Mouse (Mus musculus): Measurements from ENCODE around the gene Samhd1.

The Samhd1 gene

DNA sequence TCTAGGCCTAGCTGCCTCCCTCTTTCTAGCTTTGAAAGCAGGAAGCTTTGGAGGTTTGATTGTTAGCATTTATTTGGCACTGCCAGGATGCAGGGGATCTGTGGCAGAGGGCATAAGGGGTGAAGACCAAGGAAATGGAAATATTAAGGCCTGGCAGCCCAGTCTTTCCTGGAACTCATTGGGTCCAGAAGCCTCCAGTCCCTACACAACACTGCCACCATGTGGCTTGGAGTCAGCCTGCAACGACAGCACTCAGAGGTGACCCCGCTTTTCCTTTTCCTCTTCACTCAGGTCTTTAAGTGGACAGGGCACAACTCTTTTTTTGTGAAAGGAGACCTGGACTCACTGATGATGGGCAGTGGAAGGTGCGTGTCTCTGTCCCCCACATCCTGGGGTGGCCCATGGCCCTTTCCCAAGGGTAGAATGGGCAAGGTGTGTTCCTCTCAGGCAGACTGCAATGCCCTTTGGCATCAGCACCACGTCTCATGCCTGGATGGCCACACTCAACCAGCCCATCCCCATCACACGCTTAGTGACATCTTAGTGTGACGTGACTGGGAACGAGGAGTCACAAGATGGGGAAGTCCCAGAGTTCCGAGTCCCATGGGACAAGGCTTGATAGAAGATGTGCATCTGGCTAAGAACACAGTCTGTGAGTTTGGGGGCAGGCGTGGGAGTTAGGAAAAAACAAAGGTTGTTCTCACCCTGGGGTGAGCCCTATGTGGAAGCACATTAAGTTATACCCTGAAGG, 39.9 kb downstream of the Samhd1 start:
- peak; percentile 72 for DNase-seq

DNA sequence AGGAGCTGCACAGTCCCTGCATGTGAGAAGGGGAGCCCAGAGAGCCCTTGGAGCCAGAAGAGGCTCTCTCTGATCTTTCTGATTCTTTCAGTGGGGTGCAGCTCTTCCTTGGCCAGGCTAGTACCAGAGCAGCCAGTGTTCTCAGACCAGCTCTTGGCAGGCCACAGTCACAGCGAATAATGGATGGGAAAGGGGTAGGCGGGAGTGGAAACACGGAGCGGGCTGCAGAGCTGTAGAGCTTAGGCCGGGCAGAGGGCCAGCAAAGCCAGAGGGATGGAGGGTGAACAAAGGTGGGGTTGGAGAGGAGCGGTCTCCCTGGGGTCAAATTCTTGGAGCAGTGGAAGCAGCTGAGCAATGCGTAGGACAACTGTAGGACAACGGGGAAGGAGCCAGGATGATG, 43.0 kb downstream of the Samhd1 start:
- no peak for DNase-seq

DNA sequence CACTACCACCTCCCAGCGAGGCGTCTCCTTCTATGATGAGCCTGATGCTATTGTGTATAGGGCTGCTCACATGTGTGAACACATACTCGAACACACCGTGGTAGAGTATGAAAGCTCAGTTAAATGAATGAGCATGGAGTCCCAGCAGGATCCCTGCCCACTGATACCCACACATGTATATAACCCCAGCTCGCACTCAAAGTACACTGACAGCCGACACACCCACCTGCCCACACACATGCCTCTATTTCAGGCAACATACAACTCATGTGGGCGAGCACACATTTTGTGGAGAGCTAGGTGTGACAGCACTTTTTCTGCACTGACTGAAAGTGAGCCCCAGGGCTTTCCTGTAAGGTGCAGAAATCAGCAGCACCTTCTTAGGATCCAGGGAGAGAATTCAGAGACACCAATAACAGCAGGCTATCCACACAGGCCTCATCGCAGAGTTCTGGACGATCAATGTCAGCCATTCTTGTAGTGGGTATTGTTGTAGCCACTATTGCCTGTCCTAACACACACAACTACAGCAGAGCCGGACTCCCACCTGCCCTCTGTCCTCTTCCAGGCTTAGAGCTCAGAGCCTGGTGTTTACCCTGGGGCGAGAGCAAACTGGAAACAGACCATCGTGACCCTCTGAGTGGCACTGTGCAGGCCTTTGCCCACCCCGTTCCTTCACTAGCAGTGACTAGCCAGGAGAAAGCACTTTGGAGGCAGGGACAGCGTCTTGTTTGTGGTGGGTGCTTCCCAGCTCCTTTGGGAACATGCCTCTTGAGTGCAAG, 47.3 kb downstream of the Samhd1 start:
- no peak for DNase-seq

DNA sequence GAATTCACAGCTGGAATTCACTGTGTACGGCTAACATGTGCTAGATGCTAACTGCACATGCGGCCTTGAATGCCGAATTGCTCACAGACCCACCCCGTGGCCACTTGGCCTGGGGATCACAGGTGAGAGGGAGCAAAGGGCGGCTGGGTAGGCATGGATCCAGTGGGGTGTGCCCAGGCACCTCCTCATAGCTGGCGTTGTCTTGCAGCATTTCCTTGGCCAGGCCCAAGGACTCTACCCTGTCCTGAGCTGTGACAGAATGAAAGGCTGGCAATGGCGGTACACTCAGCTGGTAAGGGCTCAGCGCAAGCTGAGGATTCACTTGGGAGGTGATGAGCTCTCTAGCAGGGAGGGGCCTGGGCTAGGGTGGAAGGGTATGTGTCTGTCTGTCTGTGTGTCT, 48.3 kb downstream of the Samhd1 start, which contains the start of gene Tldc2:
TSS of gene Tldc2 (plus strand) at position 260 of the 400 bp plus-strand sequence.
- no peak for DNase-seq

DNA sequence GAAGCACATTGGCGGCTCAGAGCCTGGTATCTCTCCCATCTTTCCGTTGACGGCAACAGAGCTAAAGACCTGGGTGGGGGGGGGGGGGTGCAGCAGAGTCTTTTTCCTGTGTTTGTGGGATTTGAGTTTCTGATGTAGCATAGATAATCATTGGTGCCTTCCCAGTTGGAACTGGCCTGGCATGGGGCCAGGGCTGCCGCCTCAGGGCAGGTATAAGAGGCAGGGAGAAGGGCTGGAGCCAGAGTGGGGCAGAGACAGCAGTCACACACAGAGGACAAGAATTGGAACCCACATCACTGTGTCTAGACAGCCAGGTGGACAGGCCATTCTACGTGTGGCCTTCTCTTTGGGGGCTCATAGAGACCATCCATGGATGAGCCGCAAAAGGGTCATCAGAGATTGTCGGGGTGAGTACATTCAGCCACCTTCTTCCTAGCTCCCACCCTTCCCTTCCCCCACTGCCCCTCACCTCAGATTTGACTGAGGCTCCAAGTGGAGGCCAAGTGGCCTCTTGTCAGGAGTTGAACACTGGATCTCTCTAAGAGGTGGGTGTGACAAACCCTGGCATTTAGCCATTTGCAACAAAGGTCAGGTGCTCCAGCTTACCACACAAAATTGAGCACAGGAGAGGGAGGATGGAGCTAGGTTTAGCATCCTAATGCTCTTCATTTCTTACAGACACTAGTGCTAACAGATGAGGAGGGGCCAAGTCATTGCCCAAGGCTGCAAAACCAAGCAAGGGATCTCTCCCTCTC, 50.1 kb downstream of the Samhd1 start:
- no peak for DNase-seq

DNA sequence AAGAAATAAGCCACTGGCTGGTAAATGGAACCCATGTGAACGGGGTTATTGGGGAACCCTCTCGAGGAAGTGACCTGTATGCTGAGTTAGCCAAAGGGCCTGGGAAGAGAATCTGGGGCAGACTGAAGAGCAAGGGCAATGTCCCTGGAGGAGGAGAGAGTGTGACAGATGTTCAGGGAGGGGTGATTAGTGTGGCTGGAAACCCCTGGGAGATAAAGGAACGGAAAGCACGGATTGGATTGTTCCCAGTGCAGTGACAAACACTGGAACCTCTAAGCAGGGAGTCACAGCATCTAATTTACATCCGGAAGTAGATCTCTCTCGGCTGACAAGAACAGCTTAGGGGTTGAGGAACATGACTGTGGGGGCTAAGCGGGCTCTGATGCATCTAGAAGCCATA, 53.1 kb downstream of the Samhd1 start:
- DNase-seq, result peak; percentile 11

DNA sequence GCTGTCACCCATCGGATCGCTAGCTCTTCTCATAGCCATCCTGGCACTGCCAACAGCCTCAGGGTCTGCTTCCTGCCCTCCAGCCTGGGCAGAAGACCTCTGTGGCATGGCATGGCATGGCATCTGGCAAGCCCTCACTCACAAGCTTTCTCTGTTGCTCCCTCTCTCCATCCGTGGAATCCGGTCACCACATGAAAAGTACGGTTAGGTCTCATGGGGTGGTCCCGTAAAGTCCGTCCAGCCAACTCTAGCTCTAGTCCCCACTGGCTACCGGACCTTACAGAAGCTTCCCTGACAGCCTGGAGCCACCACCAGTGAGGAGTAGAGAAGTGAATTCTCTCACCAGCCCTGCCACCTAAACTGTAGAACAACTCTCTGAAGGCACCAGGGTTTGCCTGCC, 53.7 kb downstream of the Samhd1 start:
- DNase-seq, result peak; percentile 33

DNA sequence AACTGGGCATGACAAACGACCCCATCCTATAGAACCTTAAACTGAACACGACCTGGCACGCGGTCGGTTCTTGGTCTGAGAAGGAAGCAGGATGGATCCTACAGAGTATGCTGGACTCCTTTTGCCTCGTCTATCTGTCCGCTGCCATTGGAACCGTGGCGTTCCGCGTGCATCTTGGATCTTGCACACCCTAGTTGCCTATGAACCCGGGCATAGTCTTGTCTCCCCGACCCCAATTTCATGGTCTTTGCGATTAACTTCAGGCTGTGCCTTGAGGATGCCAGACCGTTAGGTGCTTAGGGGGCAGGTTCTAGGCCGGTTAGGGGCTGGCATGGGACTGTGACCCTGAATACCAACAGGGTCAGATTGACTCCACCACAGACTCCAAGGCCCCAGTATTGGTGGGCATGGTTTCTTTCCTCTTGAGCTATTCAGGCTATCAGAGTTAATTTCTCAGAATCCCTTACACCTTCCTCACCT, 55.3 kb downstream of the Samhd1 start:
- no peak for DNase-seq

DNA sequence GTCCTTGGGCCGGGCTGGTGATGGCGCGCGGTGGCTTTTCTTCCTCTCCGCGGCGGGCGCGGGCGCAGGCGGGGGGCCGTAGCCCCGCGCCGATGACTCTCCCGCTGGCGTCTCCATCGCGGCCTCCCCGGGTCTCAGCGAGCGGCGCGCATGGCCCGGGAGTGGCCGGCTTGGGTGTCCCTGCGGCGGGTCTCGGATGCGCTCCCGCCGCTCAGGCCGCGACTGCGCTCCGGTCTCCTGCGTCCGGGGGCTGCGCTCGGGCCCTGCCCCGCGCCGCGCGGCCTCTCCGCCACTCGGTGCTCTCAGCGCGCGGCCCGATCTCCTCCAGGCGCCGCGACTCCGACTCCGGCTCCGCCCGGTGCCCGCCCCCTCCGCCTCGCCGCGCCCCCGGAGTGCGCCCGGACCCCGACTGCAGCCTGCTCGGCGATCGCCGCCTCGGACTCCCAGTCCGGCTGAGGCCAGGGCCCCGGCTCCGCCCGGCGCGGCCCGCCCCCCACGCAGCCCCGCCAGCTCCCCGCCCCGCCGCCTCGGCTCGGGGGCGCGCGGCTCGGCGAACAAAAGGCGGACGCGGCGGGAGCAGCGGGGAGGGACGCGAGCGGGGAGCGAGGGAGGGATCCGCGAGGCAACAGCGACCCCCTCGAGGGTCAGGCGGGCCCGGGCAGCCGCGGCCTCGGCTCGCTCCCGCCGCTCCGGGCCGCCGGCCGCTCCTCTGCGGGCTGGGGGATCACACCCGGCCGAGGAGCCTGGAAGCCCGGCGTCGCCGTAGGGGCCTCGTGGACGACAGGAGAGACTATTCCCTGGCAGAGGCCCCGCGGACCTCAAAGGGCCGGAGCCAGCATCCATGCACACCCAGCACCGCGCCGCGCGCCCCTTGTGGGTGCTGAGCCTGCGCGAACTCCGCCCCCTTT, 56.0 kb downstream of the Samhd1 start, which contains the start of gene Soga1:
TSS of gene Soga1 (minus strand) at position 462 of the 908 bp plus-strand sequence.
- DNase-seq, result peak; percentile 88

DNA sequence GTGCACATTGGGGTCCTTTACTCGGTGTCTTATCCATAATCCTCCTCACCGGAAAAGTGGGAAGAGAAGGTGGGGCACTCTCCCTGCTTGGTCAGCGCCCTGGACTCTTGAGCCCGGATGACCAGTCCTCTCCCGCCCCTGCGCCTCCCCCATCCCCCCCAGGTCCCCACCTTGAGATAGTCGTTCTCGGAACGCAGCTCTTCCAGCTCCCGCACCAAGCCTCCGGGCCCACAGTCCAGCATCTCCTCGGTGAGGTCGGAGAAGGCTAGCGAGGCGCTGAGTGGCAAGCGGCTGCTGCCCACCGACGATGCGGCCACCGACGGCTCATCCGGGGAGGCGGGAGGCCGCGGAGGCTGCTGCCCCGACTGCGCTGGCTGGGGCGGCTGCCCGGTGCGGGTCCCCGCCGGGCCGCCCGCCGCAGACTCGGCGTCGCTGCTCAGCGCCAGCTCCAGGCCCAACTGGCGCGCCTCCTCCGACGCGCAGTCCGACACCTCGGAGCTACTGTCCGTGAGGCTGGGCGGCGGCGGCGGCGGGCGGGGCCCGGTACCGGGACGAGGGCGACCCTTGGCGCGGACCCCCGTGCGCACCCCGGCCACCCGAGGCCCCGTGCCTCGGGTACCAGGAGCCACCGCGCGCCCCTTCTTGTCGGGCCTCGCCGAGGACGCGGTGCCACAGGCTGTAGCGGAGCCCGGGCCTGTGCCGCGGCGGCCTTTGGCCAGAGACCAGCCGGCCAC, 56.8 kb downstream of the Samhd1 start:
- peak; percentile 66 for DNase-seq

DNA sequence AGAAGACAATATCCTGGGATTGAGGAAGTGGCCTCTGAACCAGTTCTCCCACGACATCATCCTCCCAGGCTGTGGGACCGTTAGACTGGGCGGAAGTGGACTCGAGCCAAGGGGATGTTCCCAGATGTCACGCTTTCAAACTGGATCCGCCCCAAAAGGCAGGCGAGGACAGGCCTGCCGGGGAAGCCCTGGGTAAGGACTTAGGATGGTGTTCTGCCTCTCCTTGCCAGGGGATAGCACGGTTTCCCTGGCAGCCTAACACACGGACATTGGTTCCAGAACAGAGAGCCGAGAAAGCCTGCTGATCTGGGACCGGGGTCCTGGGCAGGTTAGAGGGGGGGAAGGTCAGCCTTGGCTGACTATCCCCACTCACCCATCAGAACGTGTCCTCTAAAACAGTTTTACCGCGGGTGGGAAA, 57.4 kb downstream of the Samhd1 start:
- DNase-seq, result peak; percentile 81

DNA sequence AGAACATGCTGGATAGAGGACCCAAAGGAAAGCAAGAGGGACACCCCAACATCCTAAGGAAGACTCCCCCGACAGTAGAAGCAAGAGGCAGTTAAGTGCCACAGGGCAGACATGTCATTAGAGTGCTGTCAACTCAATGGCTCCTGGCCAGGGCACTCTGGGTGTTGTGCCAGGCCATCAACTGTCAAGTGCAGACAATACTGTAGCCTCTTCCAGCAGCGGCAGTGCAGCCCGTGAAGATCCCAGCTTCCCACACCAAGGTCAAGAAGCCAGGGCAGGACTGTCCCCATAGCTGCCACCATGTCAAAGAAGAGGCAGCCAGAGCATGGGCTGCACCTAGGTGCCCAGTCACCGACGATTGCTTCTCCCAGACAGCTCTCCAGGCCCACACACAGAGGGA, 57.9 kb downstream of the Samhd1 start:
- DNase-seq, result peak; percentile 86

DNA sequence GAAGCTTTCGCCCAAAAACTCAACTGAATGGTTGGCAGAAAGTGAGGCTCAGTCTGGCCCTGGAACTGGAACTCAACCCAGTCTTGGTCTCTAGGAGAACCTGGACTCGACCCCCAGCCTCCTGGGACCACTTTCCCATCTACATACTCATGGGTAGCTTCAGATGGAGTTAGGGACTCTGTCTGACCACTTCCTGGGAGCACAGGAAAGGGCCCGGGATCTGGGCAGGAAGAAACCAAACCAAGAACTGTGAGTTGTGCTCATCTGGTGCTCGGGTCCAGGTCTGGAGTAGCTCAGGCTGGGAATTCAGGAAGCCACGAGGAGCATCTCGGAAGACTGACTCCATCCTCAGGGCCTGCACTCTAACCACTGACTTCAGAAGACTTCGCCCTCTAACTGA, 58.5 kb downstream of the Samhd1 start:
- DNase-seq, result no peak

DNA sequence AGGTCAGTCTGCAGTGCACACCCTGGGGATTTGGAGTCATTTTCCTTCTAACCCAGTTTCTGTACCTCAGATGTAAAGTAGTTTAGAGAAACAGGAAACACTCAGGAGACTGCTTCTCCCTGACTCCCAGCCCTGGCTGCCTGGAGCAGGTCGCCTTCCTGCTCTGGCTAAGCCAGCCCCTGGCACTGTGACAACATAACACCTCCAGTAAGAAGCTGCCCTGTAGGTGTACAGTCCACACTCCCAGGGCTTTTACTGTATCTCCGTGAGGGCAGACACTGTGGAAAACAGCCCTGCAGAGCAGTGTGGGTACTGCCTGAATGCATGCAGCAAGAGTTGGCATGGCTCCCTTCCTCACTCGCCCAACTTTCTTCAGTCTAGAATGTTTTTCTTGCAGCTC, 59.4 kb downstream of the Samhd1 start:
- DNase-seq, result peak; percentile 88

DNA sequence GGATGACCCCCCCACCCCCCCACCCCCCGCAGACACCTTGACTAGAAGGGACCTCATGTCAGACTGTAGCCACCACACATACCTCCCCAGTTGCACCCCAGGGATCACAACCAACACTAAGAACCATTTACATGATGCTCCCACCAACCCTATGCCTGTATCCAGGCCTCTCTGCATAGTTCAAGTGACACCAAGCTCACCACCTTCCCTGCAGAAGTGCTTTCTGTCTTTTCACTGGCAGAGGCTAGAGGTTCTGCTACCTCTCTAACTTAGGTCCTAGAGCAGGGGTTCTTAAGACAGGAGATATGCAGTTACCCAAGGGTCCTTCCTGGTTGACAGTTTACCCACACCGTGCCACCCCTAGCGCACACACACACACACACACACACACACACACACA, 59.8 kb downstream of the Samhd1 start:
- no peak for DNase-seq

DNA sequence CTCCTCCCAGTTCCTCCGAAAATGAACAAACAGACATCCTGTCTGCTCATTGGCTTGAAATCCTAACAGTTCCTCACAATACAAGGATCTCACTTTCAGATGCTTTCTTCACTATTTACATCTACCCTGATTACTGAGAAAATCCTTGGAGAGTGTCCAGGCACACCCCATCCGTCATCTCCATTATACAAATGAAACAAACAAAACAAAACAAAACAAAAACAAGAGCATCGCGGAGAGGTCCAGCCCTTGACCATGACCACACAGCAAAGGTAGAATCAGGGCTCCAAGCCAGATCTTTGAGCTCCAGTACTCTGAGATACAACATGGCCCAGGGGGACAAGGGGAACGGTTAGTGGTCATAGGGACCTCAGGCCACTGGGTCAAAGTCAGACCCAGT, 60.3 kb downstream of the Samhd1 start:
- DNase-seq, result peak; percentile 61

DNA sequence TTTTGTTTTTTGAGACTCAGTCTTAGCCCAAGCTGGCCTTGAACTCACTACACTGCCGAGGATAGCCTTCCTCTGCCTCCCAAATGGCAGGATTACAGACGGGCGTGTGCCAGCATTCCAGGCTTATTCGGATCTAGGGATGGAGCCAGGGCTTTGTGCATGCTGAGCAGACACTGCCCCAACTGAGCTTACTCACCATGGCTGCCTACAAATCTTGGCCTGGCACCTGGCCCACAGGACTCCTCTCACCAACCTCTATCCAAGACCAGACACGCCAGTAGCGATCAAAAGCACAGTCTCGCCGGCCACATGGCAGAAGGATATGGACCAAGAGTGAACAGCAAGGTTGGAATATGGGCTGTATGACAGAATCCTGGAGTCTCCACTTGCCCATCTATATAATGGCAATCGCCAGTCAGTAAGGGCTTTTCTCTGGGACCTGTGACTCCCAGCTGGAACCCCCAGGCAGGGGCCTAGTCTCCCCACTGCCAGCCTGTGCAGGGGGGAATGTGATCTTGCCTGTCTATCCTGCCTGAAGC, 60.8 kb downstream of the Samhd1 start:
- DNase-seq, result peak; percentile 95

DNA sequence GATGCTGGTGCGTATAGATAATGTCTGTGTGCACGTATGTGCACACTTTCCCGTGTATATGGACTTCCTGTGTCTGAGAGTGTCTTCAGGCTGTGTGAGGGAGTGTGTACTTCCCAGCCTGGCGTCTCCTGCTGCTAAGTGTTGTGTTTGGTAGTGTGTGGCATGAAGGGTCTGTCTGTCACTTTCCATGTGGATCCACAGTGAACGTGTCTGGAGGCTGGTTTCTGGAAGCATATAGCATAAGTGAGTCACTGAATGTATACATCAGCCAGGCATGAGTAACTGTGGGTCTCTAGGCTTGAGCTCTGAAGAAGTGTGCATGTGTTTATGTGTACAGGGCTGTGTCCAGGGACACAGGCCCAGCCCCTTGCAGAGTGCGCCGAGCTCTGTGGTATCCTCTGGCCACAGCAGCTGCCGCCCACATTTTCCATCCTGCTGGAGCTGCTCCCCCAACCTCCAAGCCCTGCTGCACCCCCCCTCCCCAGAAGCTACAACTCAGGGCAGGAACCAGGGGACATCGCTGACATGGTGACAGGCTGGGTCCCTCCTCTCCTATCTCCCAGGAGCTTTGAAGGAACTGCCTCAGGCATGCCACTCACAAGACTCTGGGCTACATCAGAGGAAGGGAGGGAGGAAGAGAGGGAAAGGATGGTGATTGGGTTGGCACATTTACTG, 61.5 kb downstream of the Samhd1 start:
- DNase-seq, result peak; percentile 63

DNA sequence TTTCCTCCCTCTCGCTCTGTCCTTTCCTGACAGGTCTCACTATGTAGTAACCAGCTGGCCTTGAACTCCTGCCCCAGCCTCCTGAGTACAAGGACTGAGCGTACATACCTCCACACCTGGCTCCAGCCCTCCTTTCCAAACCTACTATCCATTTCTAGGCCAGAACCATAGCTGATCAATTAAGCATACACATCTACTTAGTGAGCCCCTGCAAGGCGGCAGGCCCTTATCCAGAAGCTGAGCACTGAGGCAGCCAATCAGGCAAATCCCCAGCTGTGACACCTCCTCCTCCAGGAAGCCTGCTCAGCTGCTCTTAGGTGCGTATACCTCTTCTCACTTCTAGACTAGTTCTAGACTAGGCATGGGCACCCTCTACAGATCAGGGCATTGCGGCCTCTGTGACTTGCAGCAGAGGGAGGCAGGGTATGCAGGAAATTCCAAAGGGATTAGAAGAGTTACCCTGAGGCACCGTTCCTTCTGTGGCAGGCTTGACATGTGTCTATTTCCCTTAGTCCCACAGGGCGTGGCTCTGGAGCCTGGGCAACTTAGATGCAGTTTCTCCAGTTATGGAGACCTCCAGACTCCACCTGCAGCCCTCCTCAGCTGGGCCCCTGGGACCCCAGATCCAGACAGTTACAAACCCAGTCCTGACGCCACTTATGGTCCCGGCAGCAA, 62.6 kb downstream of the Samhd1 start:
- DNase-seq, result peak; percentile 54

DNA sequence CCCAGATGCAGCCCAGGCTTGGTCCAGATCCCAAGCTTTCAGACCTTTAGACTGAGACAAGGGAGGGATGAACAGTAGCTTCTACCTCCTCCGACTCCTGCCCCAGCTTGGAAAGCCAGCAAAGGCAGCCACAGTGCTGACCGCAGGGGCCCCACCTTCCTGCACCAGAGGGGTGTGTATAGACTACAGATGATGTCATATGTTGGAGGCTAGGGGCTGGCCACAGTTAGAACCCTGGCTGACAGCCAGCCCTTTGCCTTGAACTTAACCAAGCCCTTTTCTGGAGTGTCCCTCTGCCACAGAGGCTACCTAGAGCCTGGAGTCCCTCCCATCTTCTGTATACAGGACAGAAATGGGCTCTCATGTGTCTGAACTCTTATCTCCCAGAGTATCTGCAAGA, 63.5 kb downstream of the Samhd1 start:
- peak; percentile 84 for DNase-seq
